Mouse (Mus musculus): Measurements from ENCODE around the gene Sun1.

DNA sequence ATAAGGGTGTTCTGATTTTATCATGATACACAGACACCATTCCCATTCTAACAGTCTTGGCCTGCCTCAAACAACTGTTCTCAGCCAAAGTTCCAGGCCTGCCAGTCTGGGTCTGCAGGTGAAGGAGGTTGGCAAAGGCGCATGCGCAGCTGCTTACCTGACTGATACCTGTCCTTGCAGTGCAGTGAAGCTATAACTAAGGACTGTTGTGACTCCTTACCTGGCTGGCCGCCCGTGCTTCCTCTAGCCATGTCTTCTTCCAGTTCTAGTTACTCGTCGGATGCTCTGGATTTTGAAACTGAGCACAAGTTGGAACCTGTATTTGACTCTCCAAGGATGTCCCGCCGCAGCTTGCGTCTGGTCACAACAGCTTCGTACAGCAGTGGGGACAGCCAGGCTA is 22.9 kb downstream of the Sun1 start:
- TF ChIP-seq CTCF (IDR thresholded peaks at IDR 0.05): no peak
- TF ChIP-seq EP300 (IDR thresholded peaks at IDR 0.05): no peak
